Mouse (Mus musculus) kidney, embryonic 16.5 days (tissue): ENCODE measurements around the gene Dchs2. TPM values are rescaled to one million over a fixed set of nuclear protein-coding genes. Genes with fewer than 3 reads are reported as not detected.
A peak's percentile ranks its signal among the peaks of the same experiment; 100 is the strongest.

Experiments used
- ATAC-seq: fragments of 200-750 bp; cut with Nextera tagmentation; 2 replicates; pipeline ENCODE4 v1.8.0; 2017; ENCODE audit warnings: moderate TSS enrichment; ENCODE audit not compliant: low FRiP score, low TSS enrichment
- H3K27ac ChIP-seq: fragments of 300-500 bp; sonication (generic); 2 replicates; pipeline ENCODE4 v1.5.1; 2014; ENCODE audit warnings: low read length
- H3K27me3 ChIP-seq: fragments of 300-500 bp; sonication (generic); 2 replicates; pipeline ENCODE4 v1.6.1; 2014; ENCODE audit warnings: low read length, control low read depth, mixed read lengths; ENCODE audit not compliant: insufficient read depth
- H3K36me3 ChIP-seq: fragments of 300-500 bp; sonication (generic); 2 replicates; pipeline ENCODE4 v1.6.1; 2014; ENCODE audit warnings: low read length, control low read depth, mixed read lengths; ENCODE audit not compliant: insufficient read depth
- H3K4me1 ChIP-seq: fragments of 300-500 bp; sonication (generic); 2 replicates; pipeline ENCODE4 v1.6.1; 2014; ENCODE audit warnings: low read length, control low read depth, mixed read lengths; ENCODE audit not compliant: insufficient read depth
- H3K4me2 ChIP-seq: fragments of 300-500 bp; sonication (generic); replicated peaks from 2 replicates; pipeline ENCODE4 v1.6.1; 2014; ENCODE audit warnings: low read depth, low read length
- H3K4me3 ChIP-seq: fragments of 300-500 bp; sonication (generic); 2 replicates; pipeline ENCODE4 v1.5.1; 2014; ENCODE audit warnings: mild to moderate bottlenecking, low read length
- H3K9ac ChIP-seq: fragments of 300-500 bp; sonication (generic); replicated peaks from 2 replicates; pipeline ENCODE4 v1.6.1; 2014; ENCODE audit warnings: low read length
- H3K9me3 ChIP-seq: fragments of 300-500 bp; sonication (generic); 2 replicates; pipeline ENCODE4 v1.6.1; 2016; ENCODE audit warnings: low read length, control low read depth
- WGBS: fragments of 180-500 bp; shearing (Covaris S2); extraction: QIAGEN DNeasy Blood & Tissue Kit; methylation state at CpG from one replicate; pipeline ENCODE4 v1.1.7; 2014; 5-methylcytosine and 5-hydroxymethylcytosine counted together
- polyA plus RNA-seq: library from polyadenylated mRNA; unstranded; fragments of >200 nt; fragmentation: Nextera tagmentation; extraction: Ambion mirVana; gene quantifications from 2 replicates; pipeline ENCODE4 v1.2.1, GENCODE M21; 2015

The Dchs2 gene
- polyA plus RNA-seq, 1 experiment from 2014 or later, result 0.10 TPM

GRCm38 (mm10) chr3:83270982-83271381 is 143.2 kb downstream of the Dchs2 start:
- H3K27me3 ChIP-seq, result no peaks in the 10 kb centered on the region
- ATAC-seq, result no peak
- no peak overlapping the region for H3K27ac ChIP-seq
- no peak overlapping the region for H3K9ac ChIP-seq
- no peaks in the 10 kb centered on the region for H3K9me3 ChIP-seq
- no peaks in the 10 kb centered on the region for H3K36me3 ChIP-seq
- 64% methylated on average over 9 of the region's 9 CpGs for WGBS
- H3K4me2 ChIP-seq, result no peak overlapping the region
- H3K4me1 ChIP-seq, result no peaks in the 10 kb centered on the region
- no peak overlapping the region for H3K4me3 ChIP-seq

- WGBS, result 37% methylated on average over 19 of the region's 19 CpGs
- H3K9ac ChIP-seq, result no peak overlapping the region
- H3K27me3 ChIP-seq, result no peaks in the 10 kb centered on the region
- peak overlapping the region; percentile 32; the same call in 1 of the 2 replicates for H3K4me2 ChIP-seq
- no peaks in the 10 kb centered on the region for H3K4me1 ChIP-seq
- no peak overlapping the region for H3K27ac ChIP-seq
- H3K4me3 ChIP-seq, result no peak overlapping the region
- peak; percentile 33; the same call in 1 of the 2 replicates for ATAC-seq
- no peaks in the 10 kb centered on the region for H3K9me3 ChIP-seq
- no peaks in the 10 kb centered on the region for H3K36me3 ChIP-seq
Observed at GRCm38 (mm10) chr3:83273555-83274244, 146.0 kb downstream of the Dchs2 start.

- Histone ChIP-seq H3K9ac (no peak overlapping the region), H3K4me1 (no peaks in the 10 kb centered on the region), H3K36me3 (no peaks in the 10 kb centered on the region), H3K27ac (no peak overlapping the region), H3K4me2 (no peak overlapping the region), H3K4me3 (no peak overlapping the region), H3K9me3 (no peaks in the 10 kb centered on the region), H3K27me3 (no peaks in the 10 kb centered on the region)
- 62% methylated on average over 5 of the region's 5 CpGs for WGBS
- ATAC-seq, result no peak
Observed at GRCm38 (mm10) chr3:83275703-83276102, 148.0 kb downstream of the Dchs2 start.

- H3K4me3 ChIP-seq, result no peak overlapping the region
- H3K9ac ChIP-seq, result no peak overlapping the region
- 70% methylated on average over 1 of the region's 1 CpGs for WGBS
- ATAC-seq, result no peak
- H3K9me3 ChIP-seq, result no peaks in the 10 kb centered on the region
- H3K4me1 ChIP-seq, result no peaks in the 10 kb centered on the region
- H3K4me2 ChIP-seq, result no peak overlapping the region
- no peak overlapping the region for H3K27ac ChIP-seq
- H3K36me3 ChIP-seq, result no peaks in the 10 kb centered on the region
- no peaks in the 10 kb centered on the region; the same call in 1 of the 2 replicates for H3K27me3 ChIP-seq
Observed at GRCm38 (mm10) chr3:83283882-83284281, 156.1 kb downstream of the Dchs2 start.

- peak overlapping the region; percentile 52 for H3K4me3 ChIP-seq
- ATAC-seq, result peak; percentile 91
- no peaks in the 10 kb centered on the region; the same call in 1 of the 2 replicates for H3K27me3 ChIP-seq
- H3K36me3 ChIP-seq, result no peaks in the 10 kb centered on the region
- H3K9ac ChIP-seq, result peak overlapping the region; percentile 64
- H3K27ac ChIP-seq, result peak overlapping the region; percentile 11; the same call in 1 of the 2 replicates
- 2% methylated on average over 11 of the region's 11 CpGs for WGBS
- H3K9me3 ChIP-seq, result no peaks in the 10 kb centered on the region
- H3K4me2 ChIP-seq, result peak overlapping the region; percentile 76
- H3K4me1 ChIP-seq, result no peaks in the 10 kb centered on the region
Observed at GRCm38 (mm10) chr3:83286975-83287405, 159.2 kb downstream of the Dchs2 start.

GRCm38 (mm10) chr3:83288118-83288840 is 160.5 kb downstream of the Dchs2 start:
- H3K4me2 ChIP-seq, result no peak overlapping the region
- no peak overlapping the region for H3K9ac ChIP-seq
- H3K36me3 ChIP-seq, result no peaks in the 10 kb centered on the region
- WGBS, result 42% methylated on average over 6 of the region's 6 CpGs
- ATAC-seq, result peak; percentile 65; the same call in 1 of the 2 replicates
- H3K9me3 ChIP-seq, result no peaks in the 10 kb centered on the region
- H3K4me1 ChIP-seq, result no peaks in the 10 kb centered on the region
- H3K4me3 ChIP-seq, result no peak overlapping the region
- no peaks in the 10 kb centered on the region; the same call in 1 of the 2 replicates for H3K27me3 ChIP-seq
- H3K27ac ChIP-seq, result no peak overlapping the region

- H3K27me3 ChIP-seq, result no peaks in the 10 kb centered on the region; the same call in 1 of the 2 replicates
- no peak overlapping the region for H3K27ac ChIP-seq
- no peaks in the 10 kb centered on the region for H3K36me3 ChIP-seq
- ATAC-seq, result no peak
- H3K9me3 ChIP-seq, result no peaks in the 10 kb centered on the region
- H3K4me2 ChIP-seq, result no peak overlapping the region
- H3K4me1 ChIP-seq, result no peaks in the 10 kb centered on the region
- no peak overlapping the region for H3K9ac ChIP-seq
- H3K4me3 ChIP-seq, result no peak overlapping the region
Observed at GRCm38 (mm10) chr3:83290482-83290881, 162.7 kb downstream of the Dchs2 start.

- H3K4me2 ChIP-seq, result no peak overlapping the region
- no peaks in the 10 kb centered on the region for H3K36me3 ChIP-seq
- H3K27ac ChIP-seq, result no peak overlapping the region
- no peak overlapping the region for H3K9ac ChIP-seq
- 83% methylated on average over 1 of the region's 1 CpGs for WGBS
- H3K4me1 ChIP-seq, result no peaks in the 10 kb centered on the region
- H3K27me3 ChIP-seq, result no peaks in the 10 kb centered on the region; the same call in 1 of the 2 replicates
- no peaks in the 10 kb centered on the region for H3K9me3 ChIP-seq
- H3K4me3 ChIP-seq, result no peak overlapping the region
- ATAC-seq, result no peak
Observed at GRCm38 (mm10) chr3:83290953-83291352, 163.2 kb downstream of the Dchs2 start.

- WGBS, result 54% methylated on average over 5 of the region's 5 CpGs
- H3K9me3 ChIP-seq, result no peaks in the 10 kb centered on the region
- H3K27me3 ChIP-seq, result no peaks in the 10 kb centered on the region
- H3K9ac ChIP-seq, result no peak overlapping the region
- no peaks in the 10 kb centered on the region for H3K4me1 ChIP-seq
- no peak for ATAC-seq
- H3K4me2 ChIP-seq, result no peak overlapping the region
- no peaks in the 10 kb centered on the region for H3K36me3 ChIP-seq
- H3K27ac ChIP-seq, result no peak overlapping the region
- no peak overlapping the region for H3K4me3 ChIP-seq
Observed at GRCm38 (mm10) chr3:83299783-83300382, 172.1 kb downstream of the Dchs2 start.
